Mouse (Mus musculus) hindbrain, embryonic 11.5 days (tissue): ENCODE measurements around the gene Scn3a. TPM values are rescaled to one million over a fixed set of nuclear protein-coding genes. Genes with fewer than 3 reads are reported as not detected.

Source experiments
- ATAC-seq: fragments of 200-750 bp; cut with Nextera tagmentation; 2 replicates; pipeline ENCODE4 v1.8.0; 2017; ENCODE audit warnings: mild to moderate bottlenecking, moderate TSS enrichment, moderate library complexity; ENCODE audit not compliant: low FRiP score
- DNase-seq: peaks from one replicate; pipeline ENCODE4 v3.0.0-alpha.2; 2015; ENCODE audit warnings: low spot score
- H3K27ac ChIP-seq: fragments of 300-500 bp; sonication (generic); 2 replicates; pipeline ENCODE4 v1.5.1; 2014; ENCODE audit warnings: mild to moderate bottlenecking, low read depth, low read length
- H3K27me3 ChIP-seq: fragments of 300-500 bp; sonication (generic); 2 replicates; pipeline ENCODE4 v1.6.1; 2014; ENCODE audit warnings: mild to moderate bottlenecking, low read length, moderate library complexity, mixed read lengths; ENCODE audit not compliant: control insufficient read depth, insufficient read depth
- H3K36me3 ChIP-seq: fragments of 300-500 bp; sonication (generic); 2 replicates; pipeline ENCODE4 v1.6.1; 2014; ENCODE audit warnings: mild to moderate bottlenecking, low read length, moderate library complexity, mixed read lengths; ENCODE audit not compliant: control insufficient read depth, insufficient read depth
- H3K4me1 ChIP-seq: fragments of 300-500 bp; sonication (generic); replicated peaks from 2 replicates; pipeline ENCODE4 v1.6.1; 2014; ENCODE audit warnings: low read length, mixed read lengths; ENCODE audit not compliant: control insufficient read depth, insufficient read depth
- H3K4me2 ChIP-seq: fragments of 300-500 bp; sonication (generic); replicated peaks from 2 replicates; pipeline ENCODE4 v1.6.1; 2014; ENCODE audit warnings: mild to moderate bottlenecking, low read depth, low read length
- H3K4me3 ChIP-seq: fragments of 300-500 bp; sonication (generic); 2 replicates; pipeline ENCODE4 v1.5.1; 2014; ENCODE audit warnings: low read depth, low read length
- H3K9ac ChIP-seq: fragments of 300-500 bp; sonication (generic); 2 replicates; pipeline ENCODE4 v1.6.1; 2014; ENCODE audit warnings: low read depth, low read length
- H3K9me3 ChIP-seq: fragments of 300-500 bp; sonication (generic); 2 replicates; pipeline ENCODE4 v1.6.1; 2016; ENCODE audit warnings: low read length; ENCODE audit not compliant: control insufficient read depth
- WGBS: fragments of 180-500 bp; shearing (Covaris S2); extraction: QIAGEN DNeasy Blood & Tissue Kit; methylation state at CpG from one replicate; pipeline ENCODE4 v1.1.7; 2014; 5-methylcytosine and 5-hydroxymethylcytosine counted together
- polyA plus RNA-seq: library from polyadenylated mRNA; unstranded; fragments of >200 nt; fragmentation: Nextera tagmentation; extraction: Ambion mirVana; gene quantifications from 2 replicates; pipeline ENCODE4 v1.2.1, GENCODE M21; 2014

Scn3a gene
- polyA plus RNA-seq, 1 experiment from 2014 or later: 34.4 TPM

GRCm38 (mm10) chr2:65423501-65423900 is 143.9 kb downstream of the Scn3a start:
- DNase-seq (no peak), ATAC-seq (no peak)
- H3K4me2 ChIP-seq: no peak overlapping the region
- H3K36me3 ChIP-seq: no peaks in the 10 kb centered on the region
- H3K9me3 ChIP-seq: no peaks in the 10 kb centered on the region
- no peak overlapping the region for H3K4me3 ChIP-seq
- no peaks in the 10 kb centered on the region for H3K4me1 ChIP-seq
- WGBS: 68% methylated on average over 5 of the region's 5 CpGs
- no peaks in the 10 kb centered on the region for H3K27me3 ChIP-seq
- H3K9ac ChIP-seq: no peak overlapping the region
- H3K27ac ChIP-seq: no peak overlapping the region

GRCm38 (mm10) chr2:65421259-65422255 is 145.9 kb downstream of the Scn3a start:
- Histone ChIP-seq H3K4me3 (no peak overlapping the region), H3K9ac (no peak overlapping the region), H3K4me2 (no peak overlapping the region), H3K4me1 (no peaks in the 10 kb centered on the region), H3K9me3 (no peaks in the 10 kb centered on the region), H3K27me3 (no peaks in the 10 kb centered on the region), H3K36me3 (no peaks in the 10 kb centered on the region), H3K27ac (no peak overlapping the region)
- 57% methylated on average over 11 of the region's 11 CpGs for WGBS
- DNase-seq (no peak), ATAC-seq (peak; percentile 39; the same call in 1 of the 2 replicates)

GRCm38 (mm10) chr2:65418608-65419007 is 148.8 kb downstream of the Scn3a start:
- 80% methylated on average over 1 of the region's 1 CpGs for WGBS
- DNase-seq: no peak
- no peaks in the 10 kb centered on the region for H3K36me3 ChIP-seq

GRCm38 (mm10) chr2:65416535-65416934 is 150.9 kb downstream of the Scn3a start:
- ATAC-seq: no peak

More at GRCm38 (mm10) chr2:65418608-65419007, 148.8 kb downstream of the Scn3a start:
- Histone ChIP-seq H3K4me2 (no peak overlapping the region), H3K27me3 (no peaks in the 10 kb centered on the region), H3K27ac (no peak overlapping the region), H3K9me3 (no peaks in the 10 kb centered on the region), H3K9ac (no peak overlapping the region), H3K4me1 (no peaks in the 10 kb centered on the region), H3K4me3 (no peak overlapping the region)
- ATAC-seq: no peak

GRCm38 (mm10) chr2:65415294-65415693 is 152.1 kb downstream of the Scn3a start:
- Histone ChIP-seq H3K27me3 (no peaks in the 10 kb centered on the region), H3K4me3 (no peak overlapping the region), H3K27ac (peak overlapping the region; percentile 83), H3K4me2 (peak overlapping the region; percentile 28), H3K36me3 (no peaks in the 10 kb centered on the region), H3K4me1 (no peaks in the 10 kb centered on the region), H3K9me3 (no peaks in the 10 kb centered on the region), H3K9ac (no peak overlapping the region)
- no peak for DNase-seq
- 3% methylated on average over 2 of the region's 2 CpGs for WGBS
- ATAC-seq: peak; percentile 55

More at GRCm38 (mm10) chr2:65416535-65416934, 150.9 kb downstream of the Scn3a start:
- Histone ChIP-seq H3K4me1 (no peaks in the 10 kb centered on the region), H3K9ac (no peak overlapping the region), H3K4me3 (no peak overlapping the region), H3K4me2 (no peak overlapping the region), H3K36me3 (no peaks in the 10 kb centered on the region), H3K9me3 (no peaks in the 10 kb centered on the region), H3K27ac (no peak overlapping the region), H3K27me3 (no peaks in the 10 kb centered on the region)
- 83% methylated on average over 1 of the region's 1 CpGs for WGBS
- no peak for DNase-seq

- Histone ChIP-seq H3K9ac (no peak overlapping the region), H3K4me2 (peak overlapping the region; percentile 28), H3K27ac (peak overlapping the region; percentile 83), H3K9me3 (no peaks in the 10 kb centered on the region), H3K4me3 (no peak overlapping the region; the same call in 1 of the 2 replicates), H3K4me1 (no peaks in the 10 kb centered on the region), H3K27me3 (no peaks in the 10 kb centered on the region), H3K36me3 (no peaks in the 10 kb centered on the region)
- whole genome bisulfite sequencing: 2% methylated on average over 6 of the region's 6 CpGs
- ATAC-seq (peak; percentile 87), DNase-seq (peak; percentile 89)
Measured at GRCm38 (mm10) chr2:65414806-65415281, 152.6 kb downstream of the Scn3a start.

GRCm38 (mm10) chr2:65414237-65414636 is 153.2 kb downstream of the Scn3a start:
- H3K27ac ChIP-seq: peak overlapping the region; percentile 83
- H3K4me1 ChIP-seq: no peaks in the 10 kb centered on the region
- peak overlapping the region; percentile 25 for H3K4me2 ChIP-seq
- no peaks in the 10 kb centered on the region for H3K27me3 ChIP-seq
- H3K36me3 ChIP-seq: no peaks in the 10 kb centered on the region
- H3K4me3 ChIP-seq: peak overlapping the region; percentile 24
- H3K9me3 ChIP-seq: no peaks in the 10 kb centered on the region
- WGBS: 1% methylated on average over 7 of the region's 7 CpGs
- peak; percentile 91 for ATAC-seq
- no peak overlapping the region for H3K9ac ChIP-seq
- DNase-seq: peak; percentile 86

GRCm38 (mm10) chr2:65413746-65414145 is 153.7 kb downstream of the Scn3a start:
- Histone ChIP-seq H3K4me1 (no peaks in the 10 kb centered on the region), H3K27ac (peak overlapping the region; percentile 83), H3K9me3 (no peaks in the 10 kb centered on the region), H3K9ac (peak overlapping the region; percentile 44; the same call in 1 of the 2 replicates), H3K4me2 (peak overlapping the region; percentile 21; the same call in 1 of the 2 replicates), H3K27me3 (no peaks in the 10 kb centered on the region), H3K4me3 (peak overlapping the region; percentile 24), H3K36me3 (no peaks in the 10 kb centered on the region)
- DNase-seq (peak; percentile 71), ATAC-seq (peak; percentile 68)
- WGBS: under 1% methylated on average over 3 of the region's 3 CpGs
